Mouse (Mus musculus) megakaryocyte, embryonic 14.5 days (primary cell): ENCODE measurements around the gene Olfr90. TPM values are rescaled to one million over a fixed set of nuclear protein-coding genes. Genes with fewer than 3 reads are reported as not detected.

Experiments used
- H3K27me3 ChIP-seq: replicated peaks from 2 replicates; pipeline ENCODE3; 2012; ENCODE audit warnings: inconsistent platforms
- H3K36me3 ChIP-seq: replicated peaks from 2 replicates; pipeline ENCODE3; 2012; ENCODE audit warnings: low read length, inconsistent platforms, mixed read lengths
- H3K4me1 ChIP-seq: 2 replicates; pipeline ENCODE4 v1.6.1; 2012; ENCODE audit warnings: inconsistent platforms
- H3K4me3 ChIP-seq: replicated peaks from 2 replicates; pipeline ENCODE3; 2012; ENCODE audit warnings: moderate library complexity, mild to moderate bottlenecking, inconsistent platforms
- H3K9me3 ChIP-seq: 2 replicates; pipeline ENCODE4 v1.6.1; 2012; ENCODE audit warnings: inconsistent platforms
- FLI1 ChIP-seq: IDR thresholded peaks from 2 replicates; pipeline ENCODE4 v1.6.1; 2012; ENCODE audit warnings: low read length, inconsistent platforms, mixed read lengths
- GATA1 ChIP-seq: IDR thresholded peaks from 3 replicates; pipeline ENCODE4 v1.6.1; 2012; ENCODE audit warnings: mixed read lengths, low read length, inconsistent platforms, borderline replicate concordance
- polyA plus RNA-seq: library from polyadenylated mRNA; stranded (reverse); fragments of >175 nt; gene quantifications from 2 replicates; pipeline ENCODE4 v1.2.3, GENCODE M21; 2012; ENCODE audit warnings: low replicate concordance; ENCODE audit not compliant: insufficient read depth

Gene Olfr90
- polyA plus RNA-seq, 1 experiment: not detected

GRCm38 (mm10) chr17:37047981-37048380 lies 40.3 kb downstream of the Olfr90 start:
- no peaks in the 10 kb centered on the region for H3K9me3 ChIP-seq
- TF ChIP-seq FLI1 (no peak), GATA1 (no peak)
- H3K27me3 ChIP-seq: peaks cover 50% of the 10 kb centered on the region
- H3K4me1 ChIP-seq: peaks cover 36% of the 10 kb centered on the region
- H3K4me3 ChIP-seq: no peak overlapping the region
- H3K36me3 ChIP-seq: no peaks in the 10 kb centered on the region

GRCm38 (mm10) chr17:37047332-37047976 lies 40.8 kb downstream of the Olfr90 start:
- Histone ChIP-seq H3K4me1 (peaks cover 36% of the 10 kb centered on the region), H3K36me3 (no peaks in the 10 kb centered on the region), H3K4me3 (peak overlapping the region; percentile 42), H3K9me3 (no peaks in the 10 kb centered on the region), H3K27me3 (peaks cover 50% of the 10 kb centered on the region)
- TF ChIP-seq GATA1 (no peak), FLI1 (no peak)

DNA sequence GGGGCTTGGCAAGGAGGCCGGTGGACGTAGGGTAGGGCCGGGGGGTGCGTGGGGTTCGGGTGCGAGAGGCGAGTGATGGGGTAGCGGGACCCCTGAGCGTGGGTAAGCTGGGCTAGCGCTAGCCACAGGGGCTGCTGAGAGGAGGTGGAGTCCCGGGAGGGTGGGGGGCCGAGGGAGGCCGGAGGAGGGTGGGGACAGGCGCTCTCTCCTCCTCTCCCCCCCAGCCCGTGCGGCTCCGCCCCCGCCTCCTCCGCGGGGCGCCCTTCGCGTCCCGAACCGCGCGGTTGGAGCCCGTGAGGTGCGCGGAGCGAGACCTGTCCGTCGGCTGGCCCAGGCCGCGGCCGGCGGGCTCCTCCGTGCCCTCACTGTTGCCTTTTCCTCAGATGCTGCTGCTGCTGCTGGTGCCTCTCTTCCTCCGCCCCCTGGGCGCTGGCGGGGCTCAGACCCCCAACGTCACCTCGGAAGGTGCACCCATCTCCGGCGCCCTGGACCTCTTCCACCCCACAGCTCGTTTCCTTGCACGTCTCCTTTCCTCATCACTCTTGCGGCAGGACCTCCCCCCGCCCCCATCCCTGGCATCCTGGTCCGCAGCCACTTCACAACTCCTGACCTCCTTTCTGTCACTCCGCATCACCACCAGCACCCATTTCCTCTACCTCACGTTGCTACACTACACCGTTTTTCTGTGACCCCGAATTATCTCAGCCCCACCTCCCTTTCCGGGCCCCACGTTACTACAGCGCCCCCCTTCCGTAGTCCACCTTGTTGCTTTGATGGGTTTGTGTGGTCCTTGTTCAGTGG lies 41.8 kb downstream of the Olfr90 start:
- Histone ChIP-seq H3K27me3 (peaks cover 51% of the 10 kb centered on the region), H3K4me3 (peak overlapping the region; percentile 95), H3K9me3 (no peaks in the 10 kb centered on the region)

GRCm38 (mm10) chr17:37045611-37046311 lies 42.5 kb downstream of the Olfr90 start, which contains the start of gene Gabbr1:
Gene Gabbr1, plus strand, starts transcription at chr17:37045966.
- H3K4me1 ChIP-seq: peaks cover 36% of the 10 kb centered on the region
- peak within 1 kb of the TSS; percentile 95 for H3K4me3 ChIP-seq
- no peaks in the 10 kb centered on the region for H3K36me3 ChIP-seq
- TF ChIP-seq FLI1 (no peak), GATA1 (no peak)
- H3K27me3 ChIP-seq: peaks cover 47% of the 10 kb centered on the region
- no peaks in the 10 kb centered on the region for H3K9me3 ChIP-seq

More for the DNA sequence above, 41.8 kb downstream of the Olfr90 start:
- H3K36me3 ChIP-seq: no peaks in the 10 kb centered on the region
- no peak for TF ChIP-seq GATA1
- no peak for TF ChIP-seq FLI1
- H3K4me1 ChIP-seq: peaks cover 36% of the 10 kb centered on the region

DNA sequence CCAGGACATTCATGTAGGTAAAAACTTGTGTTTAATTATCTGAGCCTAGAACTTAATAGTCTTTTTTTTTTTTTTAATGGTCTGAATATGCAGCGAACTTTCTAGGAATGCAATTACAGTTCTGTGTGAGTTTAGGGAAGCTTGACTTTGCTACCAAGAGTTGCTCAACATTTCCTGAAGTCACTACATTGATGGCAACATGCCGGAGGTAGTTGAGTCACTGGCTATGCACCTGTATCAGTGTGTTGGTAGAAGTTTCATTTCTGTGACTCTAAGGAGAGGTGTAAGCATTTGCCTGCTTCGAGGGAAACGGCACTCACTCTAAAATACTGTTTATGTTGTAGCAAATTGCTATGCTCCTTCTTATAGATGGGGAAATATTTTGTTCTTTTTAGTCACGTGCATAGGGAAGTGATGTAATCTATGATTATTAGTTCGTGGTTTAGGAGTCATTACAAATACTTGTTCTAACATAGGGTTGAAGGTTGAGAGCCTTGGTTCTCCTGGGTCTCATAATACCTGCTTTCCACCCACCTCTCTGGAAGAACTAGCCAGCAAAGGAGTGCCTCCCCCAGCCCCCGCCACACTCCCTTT lies 43.6 kb downstream of the Olfr90 start:
- Histone ChIP-seq H3K27me3 (peaks cover 38% of the 10 kb centered on the region), H3K9me3 (no peaks in the 10 kb centered on the region), H3K36me3 (no peaks in the 10 kb centered on the region), H3K4me3 (peak overlapping the region; percentile 95), H3K4me1 (peaks cover 28% of the 10 kb centered on the region)
- no peak for TF ChIP-seq GATA1
- TF ChIP-seq FLI1: no peak

DNA sequence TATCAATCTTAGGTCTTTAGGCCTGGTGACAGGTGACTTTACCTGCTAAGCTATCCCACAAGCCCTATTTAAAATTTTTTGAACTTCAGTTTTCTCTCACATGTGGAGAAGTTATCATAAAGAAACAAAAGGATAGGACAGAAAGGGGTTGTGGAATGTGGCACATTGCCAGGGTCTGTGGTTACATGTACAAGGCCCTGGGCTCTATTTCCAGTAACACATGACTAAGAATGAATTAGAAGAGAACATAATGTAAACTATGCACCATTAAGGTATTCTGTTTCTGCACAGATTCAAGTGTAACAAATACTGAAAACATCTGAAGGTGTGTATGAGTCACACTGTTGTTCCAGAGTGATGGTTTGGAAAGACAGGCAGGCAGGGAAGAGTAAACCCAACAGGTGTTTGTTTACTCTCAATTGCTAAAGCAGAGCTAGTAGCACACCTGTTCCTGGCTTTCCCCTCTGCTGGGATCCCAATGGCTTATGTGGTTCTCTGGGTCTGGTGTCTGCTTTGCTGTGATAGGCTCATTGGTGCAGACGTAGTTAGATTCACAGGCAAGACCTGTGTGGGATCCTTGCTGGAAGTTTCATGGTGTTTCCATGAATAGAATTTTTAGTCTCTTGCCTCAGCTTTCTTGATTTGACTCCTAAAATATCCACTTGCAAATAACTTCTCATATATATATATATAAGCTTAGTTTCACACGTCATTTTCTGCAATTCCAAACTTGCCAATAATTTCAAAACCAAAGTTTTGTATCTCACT lies 49.0 kb downstream of the Olfr90 start:
- TF ChIP-seq GATA1 (no peak), FLI1 (no peak)
- H3K9me3 ChIP-seq: peaks cover 5% of the 10 kb centered on the region
- no peaks in the 10 kb centered on the region for H3K4me1 ChIP-seq
- H3K27me3 ChIP-seq: peaks cover 10% of the 10 kb centered on the region
- H3K4me3 ChIP-seq: no peak overlapping the region
- H3K36me3 ChIP-seq: no peaks in the 10 kb centered on the region

Other genes with a start within 250 kb of the Olfr90 start
- gene Trim15, start 221.3 kb downstream of the Olfr90 start, polyA plus RNA-seq: not detected in 2 replicates
- gene Trim10, start 218.9 kb downstream of the Olfr90 start, polyA plus RNA-seq: 0.27 TPM in 1 of 2 replicates, not detected in the other
- not detected in 2 replicates for gene Trim40, start 198.4 kb downstream of the Olfr90 start, polyA plus RNA-seq
- not detected in 2 replicates for gene Trim31, start 190.4 kb downstream of the Olfr90 start, polyA plus RNA-seq
- not detected in 2 replicates for gene Rnf39, start 145.6 kb downstream of the Olfr90 start, polyA plus RNA-seq
- gene Ppp1r11, start 136.8 kb downstream of the Olfr90 start, polyA plus RNA-seq: 504 and 1,093 TPM in 2 replicates
- 2.1 and 2.6 TPM in 2 replicates for gene Znrd1, start 129.9 kb downstream of the Olfr90 start, polyA plus RNA-seq
- gene Znrd1as, start 129.9 kb downstream of the Olfr90 start, polyA plus RNA-seq: 0.85 TPM in 1 of 2 replicates, not detected in the other
- not detected in 2 replicates for gene 2410137M14Rik, start 107.3 kb downstream of the Olfr90 start, polyA plus RNA-seq
- gene H2-M5, start 99.0 kb downstream of the Olfr90 start, polyA plus RNA-seq: not detected in 2 replicates
- 3.5 TPM in 1 of 2 replicates, not detected in the other for gene Zfp57, start 87.3 kb downstream of the Olfr90 start, polyA plus RNA-seq
- gene Mog, start 65.1 kb downstream of the Olfr90 start, polyA plus RNA-seq: not detected in 2 replicates
- 1.6 and 1.7 TPM in 2 replicates for gene Gabbr1, start 42.5 kb downstream of the Olfr90 start, polyA plus RNA-seq
- not detected in 2 replicates for gene Olfr91, start 9.8 kb upstream of the Olfr90 start, polyA plus RNA-seq
- gene Olfr92, start 31.6 kb upstream of the Olfr90 start, polyA plus RNA-seq: not detected in 2 replicates
- not detected in 2 replicates for gene Olfr93, start 73.0 kb upstream of the Olfr90 start, polyA plus RNA-seq
- gene Ubd, start 105.4 kb upstream of the Olfr90 start, polyA plus RNA-seq: not detected in 2 replicates
- gene Olfr94, start 112.5 kb upstream of the Olfr90 start, polyA plus RNA-seq: not detected in 2 replicates
- gene Olfr95, start 124.6 kb upstream of the Olfr90 start, polyA plus RNA-seq: not detected in 2 replicates
- not detected in 2 replicates for gene Olfr96, start 131.6 kb upstream of the Olfr90 start, polyA plus RNA-seq
- gene Olfr97, start 148.8 kb upstream of the Olfr90 start, polyA plus RNA-seq: not detected in 2 replicates
- gene Olfr98, start 175.2 kb upstream of the Olfr90 start, polyA plus RNA-seq: not detected in 2 replicates
- 0.82 TPM in 1 of 2 replicates, not detected in the other for gene H2-M3, start 181.7 kb upstream of the Olfr90 start, polyA plus RNA-seq
- not detected in 2 replicates for gene Olfr99, start 195.0 kb upstream of the Olfr90 start, polyA plus RNA-seq
- gene Olfr101, start 215.8 kb upstream of the Olfr90 start, polyA plus RNA-seq: not detected in 2 replicates
- gene Olfr102, start 228.6 kb upstream of the Olfr90 start, polyA plus RNA-seq: not detected in 2 replicates